Mouse (Mus musculus): ENCODE measurements at regions not wholly inside any gene's neighbourhood (a gene's known extent, or its start where the extent isn't known, plus 50 kb on each side); places are given as distances from the start of the nearest gene placed in this dataset.

DNA sequence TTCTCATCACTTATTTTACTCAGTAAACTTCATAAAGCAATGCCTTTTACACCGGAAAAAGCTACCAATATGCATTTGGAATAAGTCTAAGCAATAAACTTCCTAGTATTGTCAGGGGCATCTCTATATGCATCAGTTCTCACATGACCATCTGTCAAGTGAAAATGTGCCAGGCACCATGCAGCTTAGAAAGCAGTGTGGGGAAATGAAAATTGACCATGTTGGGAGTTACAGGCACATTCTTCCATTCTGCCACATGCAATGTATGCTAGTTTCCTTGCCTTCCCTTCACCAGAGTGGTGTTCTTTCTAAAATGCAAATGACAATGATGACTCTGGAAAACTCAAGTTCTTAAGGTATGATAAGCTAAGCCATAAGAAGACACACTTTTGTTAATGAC, 1322.9 kb downstream of the Cdh11 start:
- Histone ChIP-seq H3K27ac (no peak overlapping the region), H3K4me3 (no peak overlapping the region)
- intact Hi-C loops (cut with DNase I) = no loop called here
- TF ChIP-seq CTCF (IDR thresholded peaks at IDR 0.05) = no peak
- DNase-seq (ENCODE audit: extremely low spot score in 1 of 2, low spot score in 2 of 2) = no peak

DNA sequence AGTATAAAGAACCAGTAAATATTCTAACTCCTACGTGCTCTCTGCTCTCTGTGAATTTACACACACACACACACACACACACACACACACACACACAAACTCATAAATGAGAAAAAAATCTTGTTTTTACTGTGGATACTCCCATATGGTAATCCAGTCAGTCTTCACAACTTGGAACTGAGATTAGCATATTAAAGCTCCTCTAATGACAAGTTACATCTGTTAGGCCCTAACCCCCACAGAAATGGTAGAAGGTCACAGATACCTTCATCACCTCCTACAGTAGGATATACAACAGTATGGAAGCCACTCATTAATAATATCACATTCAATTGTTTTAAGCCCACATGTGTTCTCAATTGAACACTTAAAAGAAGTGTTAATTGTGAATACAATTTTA, 1340.7 kb downstream of the Cdh11 start:
- intact Hi-C loops (cut with DNase I) = no loop called here
- no peak for TF ChIP-seq CTCF (IDR thresholded peaks at IDR 0.05)
- H3K4me3 ChIP-seq = no peak overlapping the region
- DNase-seq (ENCODE audit: extremely low spot score in 1 of 2, low spot score in 2 of 2) = no peak
- no peak overlapping the region for H3K27ac ChIP-seq

- intact Hi-C loops (cut with DNase I) = no loop called here
- H3K4me3 ChIP-seq = no peak overlapping the region
- no peak overlapping the region for H3K27ac ChIP-seq
- TF ChIP-seq CTCF (IDR thresholded peaks at IDR 0.05) = no peak
- DNase-seq (ENCODE audit: extremely low spot score in 1 of 2, low spot score in 2 of 2) = no peak
Observed at GRCm38 (mm10) chr8:101442563-101442962, 1342.9 kb downstream of the Cdh11 start.

- intact Hi-C loops (cut with DNase I) = no loop called here
- Histone ChIP-seq H3K4me3 (no peak overlapping the region), H3K27ac (no peak overlapping the region)
- no peak for TF ChIP-seq CTCF (IDR thresholded peaks at IDR 0.05)
- DNase-seq (ENCODE audit: extremely low spot score in 1 of 2, low spot score in 2 of 2) = no peak
Observed at GRCm38 (mm10) chr8:101435691-101436090, 1349.8 kb downstream of the Cdh11 start.
